Mouse (Mus musculus): ENCODE measurements around the gene Spef2. TPM values are rescaled to one million over a fixed set of nuclear protein-coding genes. Genes with fewer than 3 reads are reported as not detected.
"Not testable (repeated sequence)": the region's sequence is repeated elsewhere in the genome, so short reads cannot be mapped to it uniquely, and the experiment has no call there.

Spef2 gene
- total and polyA plus RNA-seq, 2 experiments, result 0.02 to 0.09 TPM

DNA sequence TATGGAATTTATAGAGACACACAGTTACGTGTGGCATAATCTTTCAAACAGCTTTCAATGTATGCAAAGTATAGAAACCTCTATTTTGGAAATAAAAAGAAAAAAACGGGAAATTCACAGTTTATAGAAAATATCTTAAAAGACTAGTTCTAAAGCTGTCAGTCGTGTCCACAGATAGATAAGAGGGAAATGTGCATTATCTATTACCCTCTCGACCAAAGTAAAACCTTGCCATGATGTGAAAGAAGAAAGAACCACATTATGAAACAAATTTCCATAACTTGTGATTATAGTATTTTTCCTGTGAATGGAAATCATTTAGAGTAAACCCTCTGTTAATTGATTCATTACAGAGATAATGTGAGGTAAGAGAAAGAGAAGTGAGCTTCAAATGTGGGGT, 65.2 kb downstream of the Spef2 start:
- Histone ChIP-seq H3K27me3 (ENCODE audit: control insufficient read depth, insufficient read depth, low read length) (no peaks in the 10 kb centered on the region), H3K4me1 (ENCODE audit: control insufficient read depth, insufficient read depth, low read length) (no peaks in the 10 kb centered on the region), H3K4me3 (ENCODE audit: insufficient read depth, low read depth, low read length) (no peak overlapping the region), H3K79me2 (ENCODE audit: control insufficient read depth, insufficient read depth, low read length) (no peaks in the 10 kb centered on the region), H3K27ac (replicated peaks; ENCODE audit: insufficient read depth, low read depth, low read length) (no peak overlapping the region), H3K36me3 (ENCODE audit: control insufficient read depth, insufficient read depth, low read length) (no peaks in the 10 kb centered on the region), H3K9ac (ENCODE audit: low read depth, low read length) (no peak overlapping the region)
- DNase-seq (ENCODE audit: extremely low read depth, low read depth, low spot score), result no peak
- WGBS, result 77% methylated on average over 4 of the region's 4 CpGs
- TF ChIP-seq POLR2A (IDR thresholded peaks at IDR 0.05; ENCODE audit: extremely low read depth, insufficient read depth, low read length) (no peak), CTCF (IDR thresholded peaks at IDR 0.05; ENCODE audit: low read depth, low read length) (no peak)

DNA sequence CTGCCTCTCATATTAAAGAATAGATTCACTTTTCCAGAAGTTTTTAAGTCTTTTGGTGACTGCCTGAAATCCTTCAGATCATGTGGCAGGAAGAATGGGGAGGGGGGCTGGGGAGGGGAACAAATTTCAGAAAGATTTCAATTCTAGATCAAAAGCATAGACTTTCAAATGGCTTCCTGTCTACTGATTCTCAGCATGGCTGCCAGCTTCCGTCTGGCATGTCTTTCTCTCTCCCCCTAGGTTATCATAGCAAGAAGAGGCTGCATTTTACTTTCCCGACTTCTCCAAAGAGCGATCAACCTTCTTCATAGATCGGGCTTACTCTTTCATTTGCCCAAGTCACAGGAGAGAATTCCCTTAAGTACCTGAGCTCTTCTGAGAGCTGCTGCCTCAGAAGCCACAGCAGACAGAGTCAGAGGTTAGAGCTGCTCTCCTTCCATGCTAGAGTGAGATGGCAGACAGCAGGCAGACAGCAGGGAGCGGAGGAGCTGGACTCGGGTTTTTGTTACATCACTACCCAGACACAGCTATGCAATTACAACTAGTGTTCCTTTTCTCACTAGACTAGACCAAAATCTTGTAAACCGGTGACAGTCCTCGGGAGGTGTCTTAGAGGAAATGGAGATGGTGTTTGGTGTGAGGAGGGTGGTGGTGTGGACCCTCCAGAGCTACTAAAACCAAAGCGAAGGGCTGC, 71.2 kb downstream of the Spef2 start:
- WGBS, result 80% methylated on average over 9 of the region's 9 CpGs
- no peak for DNase-seq (ENCODE audit: extremely low read depth, low read depth, low spot score)
- no peak for TF ChIP-seq POLR2A (IDR thresholded peaks at IDR 0.05; ENCODE audit: extremely low read depth, insufficient read depth, low read length)
- TF ChIP-seq CTCF (IDR thresholded peaks at IDR 0.05; ENCODE audit: low read depth, low read length), result no peak
- no peaks in the 10 kb centered on the region for H3K4me1 ChIP-seq (ENCODE audit: control insufficient read depth, insufficient read depth, low read length)
- H3K79me2 ChIP-seq (ENCODE audit: control insufficient read depth, insufficient read depth, low read length), result no peaks in the 10 kb centered on the region
- H3K9ac ChIP-seq (ENCODE audit: low read depth, low read length), result no peak overlapping the region
- H3K4me3 ChIP-seq (ENCODE audit: insufficient read depth, low read depth, low read length), result no peak overlapping the region
- no peaks in the 10 kb centered on the region for H3K36me3 ChIP-seq (ENCODE audit: control insufficient read depth, insufficient read depth, low read length)
- H3K27ac ChIP-seq (replicated peaks; ENCODE audit: insufficient read depth, low read depth, low read length), result no peak overlapping the region
- H3K27me3 ChIP-seq (ENCODE audit: control insufficient read depth, insufficient read depth, low read length), result no peaks in the 10 kb centered on the region

DNA sequence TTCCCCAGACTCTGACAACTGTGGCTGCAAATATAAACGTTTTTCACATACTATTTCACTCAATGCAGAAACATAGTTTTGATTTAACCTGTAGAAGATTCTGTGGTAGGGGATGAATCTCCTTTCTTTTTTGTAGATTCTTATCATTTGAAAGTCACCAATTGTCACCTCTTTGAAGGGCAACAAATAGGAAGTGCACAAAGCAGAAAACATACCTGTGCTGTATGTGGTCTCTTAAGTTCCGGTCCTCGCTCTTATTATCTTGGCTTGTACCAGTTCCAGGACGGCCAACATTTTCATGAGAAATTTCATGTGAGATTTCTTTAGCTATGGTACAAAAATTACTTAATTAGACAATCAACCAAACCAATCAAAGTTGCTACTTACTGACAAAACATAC, 80.1 kb downstream of the Spef2 start:
- Histone ChIP-seq H3K27ac (replicated peaks; ENCODE audit: insufficient read depth, low read depth, low read length) (no peak overlapping the region), H3K36me3 (ENCODE audit: control insufficient read depth, insufficient read depth, low read length) (no peaks in the 10 kb centered on the region), H3K4me1 (ENCODE audit: control insufficient read depth, insufficient read depth, low read length) (no peaks in the 10 kb centered on the region), H3K79me2 (ENCODE audit: control insufficient read depth, insufficient read depth, low read length) (no peaks in the 10 kb centered on the region), H3K9ac (ENCODE audit: low read depth, low read length) (no peak overlapping the region), H3K27me3 (ENCODE audit: control insufficient read depth, insufficient read depth, low read length) (no peaks in the 10 kb centered on the region), H3K4me3 (ENCODE audit: insufficient read depth, low read depth, low read length) (no peak overlapping the region)
- no peak for TF ChIP-seq POLR2A (IDR thresholded peaks at IDR 0.05; ENCODE audit: extremely low read depth, insufficient read depth, low read length)
- no peak for TF ChIP-seq CTCF (IDR thresholded peaks at IDR 0.05; ENCODE audit: low read depth, low read length)
- 84% methylated on average over 4 of the region's 4 CpGs for WGBS
- no peak for DNase-seq (ENCODE audit: extremely low read depth, low read depth, low spot score)

DNA sequence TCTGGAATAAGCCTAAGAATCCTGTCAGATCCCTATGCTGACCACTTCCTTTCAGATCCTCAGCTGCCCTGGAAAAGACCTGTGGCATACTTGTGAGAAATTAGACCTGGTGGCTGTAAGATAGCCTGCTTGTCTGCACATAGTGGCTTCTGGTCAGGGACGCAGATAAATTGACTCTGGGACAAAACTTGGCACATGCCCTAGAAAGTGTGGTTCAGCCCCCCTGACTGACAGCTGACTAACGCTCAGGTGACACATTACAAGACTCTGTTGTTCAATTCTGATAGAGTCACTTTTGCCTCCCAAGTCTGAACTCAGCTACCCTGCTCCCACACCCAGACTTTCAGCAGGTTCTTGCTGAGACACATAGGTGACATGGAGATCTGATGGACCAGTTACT, 83.7 kb downstream of the Spef2 start:
- H3K79me2 ChIP-seq (ENCODE audit: control insufficient read depth, insufficient read depth, low read length); H3K36me3 ChIP-seq (ENCODE audit: control insufficient read depth, insufficient read depth, low read length); H3K4me1 ChIP-seq (ENCODE audit: control insufficient read depth, insufficient read depth, low read length); H3K4me3 ChIP-seq (ENCODE audit: insufficient read depth, low read depth, low read length); DNase-seq (ENCODE audit: extremely low read depth, low read depth, low spot score); H3K27me3 ChIP-seq (ENCODE audit: control insufficient read depth, insufficient read depth, low read length); H3K9ac ChIP-seq (ENCODE audit: low read depth, low read length); H3K27ac ChIP-seq (replicated peaks; ENCODE audit: insufficient read depth, low read depth, low read length): not testable (repeated sequence)
- 90% methylated on average over 2 of the region's 2 CpGs for WGBS

DNA sequence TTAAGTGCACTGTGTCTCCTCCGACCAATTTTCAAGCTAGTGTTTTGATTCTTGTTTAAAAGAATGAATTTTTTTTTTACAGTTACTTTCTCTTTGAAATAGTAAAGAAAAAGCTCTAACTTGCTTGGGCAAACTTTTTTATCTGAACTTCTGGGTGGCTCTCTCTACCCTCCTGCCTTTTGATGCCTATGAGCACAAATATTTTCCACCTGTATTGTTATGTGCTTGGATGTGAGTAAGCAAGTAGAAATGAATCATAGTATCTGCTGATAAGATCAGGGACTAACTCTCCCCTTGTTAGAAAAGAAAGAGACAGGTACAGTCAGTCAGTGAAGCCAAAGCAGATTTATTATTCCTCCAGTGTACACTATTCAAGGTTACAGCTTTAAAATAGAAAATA, 87.5 kb downstream of the Spef2 start:
- H3K4me1 ChIP-seq (ENCODE audit: control insufficient read depth, insufficient read depth, low read length), result no peaks in the 10 kb centered on the region
- TF ChIP-seq POLR2A (IDR thresholded peaks at IDR 0.05; ENCODE audit: extremely low read depth, insufficient read depth, low read length) (no peak), CTCF (IDR thresholded peaks at IDR 0.05; ENCODE audit: low read depth, low read length) (no peak)
- no peak overlapping the region for H3K9ac ChIP-seq (ENCODE audit: low read depth, low read length)
- no peaks in the 10 kb centered on the region for H3K79me2 ChIP-seq (ENCODE audit: control insufficient read depth, insufficient read depth, low read length)
- DNase-seq (ENCODE audit: extremely low read depth, low read depth, low spot score), result no peak
- H3K27ac ChIP-seq (replicated peaks; ENCODE audit: insufficient read depth, low read depth, low read length), result no peak overlapping the region
- no peaks in the 10 kb centered on the region for H3K36me3 ChIP-seq (ENCODE audit: control insufficient read depth, insufficient read depth, low read length)
- no peak overlapping the region for H3K4me3 ChIP-seq (ENCODE audit: insufficient read depth, low read depth, low read length)
- WGBS, result 84% methylated on average over 1 of the region's 1 CpGs
- no peaks in the 10 kb centered on the region for H3K27me3 ChIP-seq (ENCODE audit: control insufficient read depth, insufficient read depth, low read length)

DNA sequence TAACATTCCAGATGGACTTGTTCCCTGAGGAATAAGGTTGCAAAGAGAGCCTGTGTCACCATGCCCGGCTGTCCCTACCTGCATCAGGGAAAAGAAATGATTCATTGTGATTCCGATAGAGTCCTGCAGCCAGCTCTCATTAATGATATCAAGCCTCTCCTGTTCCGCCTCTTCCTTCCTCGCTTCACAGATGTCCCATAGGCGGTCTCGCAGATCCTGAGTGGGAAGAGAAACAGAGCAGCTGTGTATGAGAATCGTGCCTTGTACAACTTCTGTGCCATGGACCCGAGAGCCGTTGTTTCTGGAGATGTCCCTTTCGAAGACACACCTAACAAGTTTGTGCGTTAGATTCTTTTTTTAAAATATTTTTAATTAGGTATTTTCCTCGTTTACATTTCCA, 114.2 kb downstream of the Spef2 start:
- Histone ChIP-seq H3K79me2 (ENCODE audit: control insufficient read depth, insufficient read depth, low read length) (no peaks in the 10 kb centered on the region), H3K36me3 (ENCODE audit: control insufficient read depth, insufficient read depth, low read length) (no peaks in the 10 kb centered on the region), H3K4me3 (ENCODE audit: insufficient read depth, low read depth, low read length) (no peak overlapping the region), H3K4me1 (ENCODE audit: control insufficient read depth, insufficient read depth, low read length) (no peaks in the 10 kb centered on the region), H3K9ac (ENCODE audit: low read depth, low read length) (no peak overlapping the region), H3K27me3 (ENCODE audit: control insufficient read depth, insufficient read depth, low read length) (no peaks in the 10 kb centered on the region), H3K27ac (replicated peaks; ENCODE audit: insufficient read depth, low read depth, low read length) (no peak overlapping the region)
- DNase-seq (ENCODE audit: extremely low read depth, low read depth, low spot score), result no peak
- 85% methylated on average over 12 of the region's 12 CpGs for WGBS
- TF ChIP-seq CTCF (IDR thresholded peaks at IDR 0.05; ENCODE audit: low read depth, low read length), result no peak
- no peak for TF ChIP-seq POLR2A (IDR thresholded peaks at IDR 0.05; ENCODE audit: extremely low read depth, insufficient read depth, low read length)
